Mouse (Mus musculus) R1 (cell line): ENCODE data around the gene Tmem150c.
A peak's percentile ranks its signal among the peaks of the same experiment; 100 is the strongest.

ENCODE experiments used
- DNase-seq: peaks from one replicate; pipeline ENCODE4 v3.0.0-alpha.2; 2018; ENCODE audit warnings: low read depth, low spot score

Tmem150c gene

GRCm38 (mm10) chr5:100097967-100098366 is 61.6 kb downstream of the Tmem150c start:
- no peak for DNase-seq

GRCm38 (mm10) chr5:100096955-100097354 is 62.7 kb downstream of the Tmem150c start:
- DNase-seq, result no peak

GRCm38 (mm10) chr5:100091602-100092001 is 68.0 kb downstream of the Tmem150c start:
- DNase-seq, result no peak

GRCm38 (mm10) chr5:100091263-100091594 is 68.4 kb downstream of the Tmem150c start:
- no peak for DNase-seq

- no peak for DNase-seq
Observed at GRCm38 (mm10) chr5:100090515-100091262, 68.9 kb downstream of the Tmem150c start.

GRCm38 (mm10) chr5:100085097-100085496 is 74.5 kb downstream of the Tmem150c start:
- no peak for DNase-seq

GRCm38 (mm10) chr5:100083953-100084562 is 75.5 kb downstream of the Tmem150c start:
- DNase-seq, result no peak

- no peak for DNase-seq
Observed at GRCm38 (mm10) chr5:100082006-100082405, 77.6 kb downstream of the Tmem150c start.

- DNase-seq, result no peak
Observed at GRCm38 (mm10) chr5:100079931-100080275, 79.7 kb downstream of the Tmem150c start.

- DNase-seq, result peak; percentile 45
Observed at GRCm38 (mm10) chr5:100079040-100079930, 80.3 kb downstream of the Tmem150c start.

- peak; percentile 37 for DNase-seq
Observed at GRCm38 (mm10) chr5:100074571-100074970, 85.0 kb downstream of the Tmem150c start.

- DNase-seq, result no peak
Observed at GRCm38 (mm10) chr5:100072557-100072956, 87.1 kb downstream of the Tmem150c start.

GRCm38 (mm10) chr5:100071541-100071940 is 88.1 kb downstream of the Tmem150c start:
- no peak for DNase-seq

- peak; percentile 75 for DNase-seq
Observed at GRCm38 (mm10) chr5:100070255-100070654, 89.4 kb downstream of the Tmem150c start.

- DNase-seq, result no peak
Observed at GRCm38 (mm10) chr5:100069526-100069925, 90.1 kb downstream of the Tmem150c start.

- no peak for DNase-seq
Observed at GRCm38 (mm10) chr5:100067579-100067978, 92.0 kb downstream of the Tmem150c start.

GRCm38 (mm10) chr5:100060876-100061275 is 98.7 kb downstream of the Tmem150c start:
- DNase-seq, result no peak

GRCm38 (mm10) chr5:100059326-100059725 is 100.3 kb downstream of the Tmem150c start:
- DNase-seq, result no peak

GRCm38 (mm10) chr5:100058729-100059128 is 100.9 kb downstream of the Tmem150c start:
- no peak for DNase-seq

- DNase-seq, result no peak
Observed at GRCm38 (mm10) chr5:100057461-100058209, 102.0 kb downstream of the Tmem150c start.

- no peak for DNase-seq
Observed at GRCm38 (mm10) chr5:100055866-100056369, 103.7 kb downstream of the Tmem150c start.
